Mouse (Mus musculus) brain, adult 2 months (tissue): ENCODE results near the gene Esp16.
"Not testable (repeated sequence)": the region's sequence is repeated elsewhere in the genome, so short reads cannot be mapped to it uniquely, and the experiment has no call there.

Experiments used
- DNase-seq: peaks from one replicate; pipeline ENCODE4 v3.0.0; 2011; ENCODE audit warnings: low read depth, low spot score

The Esp16 gene

GRCm38 (mm10) chr17:39535842-39536241, at the start of gene Esp16:
Gene Esp16 (plus strand): TSS chr17:39536142.
- DNase-seq: not testable (repeated sequence)

- not testable (repeated sequence) for DNase-seq
Observed at GRCm38 (mm10) chr17:39498043-39498442, 37.9 kb upstream of the Esp16 start.
